Mouse (Mus musculus) T-helper 1 cell (primary cell): Measurements from ENCODE around the gene Vmn1r183.

ENCODE experiments used
- in situ Hi-C: fragments of 300-600 bp; cut with MboI, MseI; formaldehyde crosslinking; loops from one replicate; pipeline ENCODE4 v1.15.1; 2025; ENCODE audit warnings: high pct_unique_total_duplicates

Vmn1r183 gene

GRCm38 (mm10) chr7:24052660-24053304 is at the start of gene Vmn1r183:
Gene Vmn1r183, plus strand, starts transcription at chr7:24053254.
- in situ Hi-C loops, result no loop called here

- in situ Hi-C loops, result loop anchor here (10.0 kb wide), 1 partner anchor 50 kb away; no protein-coding TSS in a partner anchor
Observed at GRCm38 (mm10) chr7:24074424-24074823, 21.4 kb downstream of the Vmn1r183 start.

GRCm38 (mm10) chr7:24081634-24082431 is 28.8 kb downstream of the Vmn1r183 start, which contains the start of gene Zfp180:
Gene Zfp180, plus strand, starts transcription at chr7:24081924.
- in situ Hi-C loops, result no loop called here

- in situ Hi-C loops, result no loop called here
Observed at GRCm38 (mm10) chr7:24082457-24083235, 29.6 kb downstream of the Vmn1r183 start.

- in situ Hi-C loops, result no loop called here
Observed at GRCm38 (mm10) chr7:24086871-24087270, 33.8 kb downstream of the Vmn1r183 start.

GRCm38 (mm10) chr7:24087485-24088125 is 34.6 kb downstream of the Vmn1r183 start:
- in situ Hi-C loops, result no loop called here

GRCm38 (mm10) chr7:24104403-24104802 is 51.3 kb downstream of the Vmn1r183 start:
- in situ Hi-C loops, result no loop called here

GRCm38 (mm10) chr7:24105144-24105703 is 52.2 kb downstream of the Vmn1r183 start:
- in situ Hi-C loops, result no loop called here

GRCm38 (mm10) chr7:24110839-24111238 is 57.8 kb downstream of the Vmn1r183 start:
- in situ Hi-C loops, result no loop called here

GRCm38 (mm10) chr7:24111772-24112155 is 58.7 kb downstream of the Vmn1r183 start:
- in situ Hi-C loops, result no loop called here

GRCm38 (mm10) chr7:24112156-24112856 is 59.3 kb downstream of the Vmn1r183 start, which contains the start of gene Zfp112:
Gene Zfp112, plus strand, starts transcription at chr7:24112314.
- in situ Hi-C loops, result no loop called here

GRCm38 (mm10) chr7:24113001-24113400 is 59.9 kb downstream of the Vmn1r183 start:
- in situ Hi-C loops, result no loop called here
